Mouse (Mus musculus) gastrocnemius, postnatal 36 days (tissue): Measurements from ENCODE around the gene Csde1. TPM values are rescaled to one million over a fixed set of nuclear protein-coding genes. Genes with fewer than 3 reads are reported as not detected.

Experiments
- DNase-seq, 2 experiments: peaks; one replicate each; pipeline ENCODE4 v3.0.0; 2022
- intact Hi-C: fragments of 180-260 bp; cut with DNase I; formaldehyde crosslinking; loops from one replicate; pipeline ENCODE4 v1.15.1; 2025
- total RNA-seq, 2 experiments: library from RNA; stranded (reverse); gene quantifications; 2 replicates each; pipeline ENCODE4 v1.2.3; 2021

Csde1 gene
- total RNA-seq, 2 experiments from 2014 or later: 843 to 962 TPM

- DNase-seq: no peak
- intact Hi-C loops: no loop called here
Measured at GRCm38 (mm10) chr3:103057752-103058151, 37.5 kb downstream of the Csde1 start.

- peak; percentile 89 to 94 for DNase-seq
- intact Hi-C loops: no loop called here
Measured at GRCm38 (mm10) chr3:103058207-103059157, 38.3 kb downstream of the Csde1 start, which contains the start of gene Nras. TSS of gene Nras (plus strand) at chr3:103058285.

- no peak for DNase-seq
Measured at GRCm38 (mm10) chr3:103066927-103067326, 46.7 kb downstream of the Csde1 start.

GRCm38 (mm10) chr3:103068971-103069370, 48.7 kb downstream of the Csde1 start:
- intact Hi-C loops: no loop called here
- no peak for DNase-seq

More at GRCm38 (mm10) chr3:103066927-103067326, 46.7 kb downstream of the Csde1 start:
- intact Hi-C loops: no loop called here

GRCm38 (mm10) chr3:103073771-103074170, 53.5 kb downstream of the Csde1 start, which contains the start of gene Ampd1:
TSS of gene Ampd1 (plus strand) at chr3:103074014.
- no peak for DNase-seq
- intact Hi-C loops: no loop called here

- intact Hi-C loops: no loop called here
Measured at GRCm38 (mm10) chr3:103075871-103076270, 55.6 kb downstream of the Csde1 start.

GRCm38 (mm10) chr3:103076476-103076875, 56.2 kb downstream of the Csde1 start:
- intact Hi-C loops: no loop called here
- DNase-seq: no peak

More at GRCm38 (mm10) chr3:103075871-103076270, 55.6 kb downstream of the Csde1 start:
- no peak for DNase-seq

- DNase-seq: peak in 1 of 2 experiments; percentile 14
- intact Hi-C loops: no loop called here
Measured at GRCm38 (mm10) chr3:103079301-103079700, 59.1 kb downstream of the Csde1 start.

- no peak for DNase-seq
- intact Hi-C loops: no loop called here
Measured at GRCm38 (mm10) chr3:103081051-103081450, 60.8 kb downstream of the Csde1 start.

GRCm38 (mm10) chr3:103081861-103082453, 61.7 kb downstream of the Csde1 start:
- DNase-seq: no peak
- intact Hi-C loops: no loop called here

GRCm38 (mm10) chr3:103082761-103083160, 62.5 kb downstream of the Csde1 start:
- DNase-seq: peak in 1 of 2 experiments; percentile 26
- intact Hi-C loops: no loop called here

GRCm38 (mm10) chr3:103085986-103086385, 65.8 kb downstream of the Csde1 start:
- intact Hi-C loops: no loop called here
- no peak for DNase-seq

GRCm38 (mm10) chr3:103091753-103092152, 71.5 kb downstream of the Csde1 start:
- DNase-seq: no peak
- intact Hi-C loops: no loop called here

GRCm38 (mm10) chr3:103098662-103099061, 78.4 kb downstream of the Csde1 start:
- DNase-seq: no peak
- intact Hi-C loops: no loop called here

GRCm38 (mm10) chr3:103099667-103100066, 79.4 kb downstream of the Csde1 start:
- no peak for DNase-seq
- intact Hi-C loops: loop anchor here (5.0 kb wide), 1 partner anchor 68 kb away; no protein-coding TSS in a partner anchor

- DNase-seq: no peak
- intact Hi-C loops: loop anchor here (5.0 kb wide), 1 partner anchor 67 kb away; no protein-coding TSS in a partner anchor
Measured at GRCm38 (mm10) chr3:103100735-103101134, 80.5 kb downstream of the Csde1 start.

GRCm38 (mm10) chr3:103101194-103101593, 81.0 kb downstream of the Csde1 start:
- intact Hi-C loops: loop anchor here (5.0 kb wide), 1 partner anchor 66 kb away; no protein-coding TSS in a partner anchor
- no peak for DNase-seq

- intact Hi-C loops: loop anchor here (5.0 kb wide), 1 partner anchor 65 kb away; no protein-coding TSS in a partner anchor
- no peak for DNase-seq
Measured at GRCm38 (mm10) chr3:103101909-103102308, 81.7 kb downstream of the Csde1 start.

GRCm38 (mm10) chr3:103102454-103103390, 82.5 kb downstream of the Csde1 start, which contains the start of gene Dennd2c:
TSS of gene Dennd2c (plus strand) at chr3:103102604.
- DNase-seq: peak; percentile 92 to 96
- intact Hi-C loops: loop anchor here (5.0 kb wide), 1 partner anchor 65 kb away; no protein-coding TSS in a partner anchor
